Mouse (Mus musculus): ENCODE data around the gene Ftl1. TPM values are rescaled to one million over a fixed set of nuclear protein-coding genes. Genes with fewer than 3 reads are reported as not detected.
"Not testable (repeated sequence)": the region's sequence is repeated elsewhere in the genome, so short reads cannot be mapped to it uniquely, and the experiment has no call there.

Ftl1 gene
- polyA plus RNA-seq, 1 experiment = 2,413 TPM

DNA sequence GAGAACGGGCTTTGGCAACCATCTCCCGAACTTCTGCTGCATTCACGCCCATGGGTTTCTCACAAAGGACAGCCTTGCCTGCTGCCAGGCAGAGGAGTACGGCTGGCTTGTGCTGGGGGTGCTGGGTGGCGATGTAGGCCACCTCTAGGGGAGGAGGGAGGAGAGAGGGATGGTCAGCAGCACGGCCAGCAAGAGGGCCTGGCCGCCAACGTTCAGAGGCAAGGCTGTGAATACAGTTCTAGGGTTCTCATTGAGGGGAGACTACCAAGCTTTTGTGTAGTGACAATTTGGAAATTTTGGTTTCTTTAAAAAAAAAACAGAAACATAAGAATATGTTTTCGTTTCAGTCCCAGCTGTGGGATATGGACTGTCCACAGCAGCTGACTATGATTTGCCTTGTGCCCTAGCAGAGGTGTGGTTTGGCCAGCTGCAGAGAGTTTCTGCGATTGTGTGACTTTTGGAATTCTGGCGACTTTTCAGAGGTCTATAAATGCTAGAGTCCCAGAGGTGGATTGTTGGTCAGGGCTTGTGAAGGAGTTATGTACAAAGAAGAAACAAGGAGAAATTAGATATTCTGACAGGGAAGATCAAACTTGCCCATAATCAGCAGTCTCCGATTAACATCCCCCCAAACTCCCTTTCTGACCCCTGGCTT is 27.2 kb upstream of the Ftl1 start, which contains the start of gene Gm45808:
Gm45808 (minus strand) TSS at position 51 of the 655 bp plus-strand sequence.
- no peak within 1 kb of the TSS for H3ac ChIP-seq (ENCODE audit: control insufficient read depth, insufficient read length)
- H3K36me3 ChIP-seq (ENCODE audit: control insufficient read depth, insufficient read depth) = no peaks in the 10 kb centered on the region
- TF ChIP-seq TCF3 (IDR thresholded peaks at IDR 0.05; ENCODE audit: insufficient read length, low read depth) (no peak), TCF12 (IDR thresholded peaks at IDR 0.05; ENCODE audit: insufficient read depth, poor library complexity, severe bottlenecking) (no peak), POLR2AphosphoS2 (IDR thresholded peaks at IDR 0.05; ENCODE audit: insufficient read length, low read depth) (no peak), REST (IDR thresholded peaks at IDR 0.05; ENCODE audit: insufficient read depth, insufficient read length) (no peak), MYOD1 (IDR thresholded peaks at IDR 0.05; ENCODE audit: control insufficient read depth in 1 of 3, insufficient read length in 2 of 3, low read depth in 2 of 3) (no peak), POLR2A (IDR thresholded peaks at IDR 0.05; ENCODE audit: insufficient read length, low read depth) (no peak), SRF (IDR thresholded peaks at IDR 0.05; ENCODE audit: control insufficient read depth, insufficient read length, low read depth) (no peak), MYOG (IDR thresholded peaks at IDR 0.05; ENCODE audit: control insufficient read depth in 1 of 3, insufficient read depth in 1 of 3, insufficient read length in 2 of 3, low read depth in 2 of 3) (no peak), CEBPB (IDR thresholded peaks at IDR 0.05; ENCODE audit: insufficient read depth, poor library complexity, severe bottlenecking) (no peak), USF1 (IDR thresholded peaks at IDR 0.05; ENCODE audit: low read depth) (no peak), MAX (IDR thresholded peaks at IDR 0.05; ENCODE audit: low read depth) (no peak), E2F4 (IDR thresholded peaks at IDR 0.05; ENCODE audit: insufficient read depth) (no peak)
- no peaks in the 10 kb centered on the region for H3K79me2 ChIP-seq (ENCODE audit: control insufficient read depth, insufficient read depth)
- H3K4me2 ChIP-seq (ENCODE audit: low read depth) = no peak within 1 kb of the TSS
- H3K27me3 ChIP-seq (ENCODE audit: control insufficient read depth, insufficient read depth, insufficient read length) = no peaks in the 10 kb centered on the region
- no peak within 1 kb of the TSS for H3K4me3 ChIP-seq

DNA sequence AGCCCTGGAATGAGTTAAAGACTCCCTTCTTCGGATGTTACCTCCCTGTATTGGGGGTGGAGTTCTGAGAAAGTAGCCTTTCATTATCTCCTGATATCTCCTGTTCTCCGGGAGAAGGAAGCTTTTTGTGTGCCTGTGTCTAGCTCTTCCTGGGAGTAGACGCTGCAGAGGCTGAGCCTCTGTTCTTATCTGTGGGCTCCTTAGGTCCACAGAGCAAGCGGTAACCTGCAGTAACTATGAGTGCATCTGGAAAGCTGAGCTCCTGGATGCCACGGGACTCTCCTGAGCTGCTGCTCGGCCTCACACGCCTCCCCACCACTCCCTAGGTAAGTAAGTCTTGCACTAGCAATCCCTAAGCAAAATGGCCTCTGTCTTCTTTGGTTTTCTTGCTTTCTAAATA is 26.5 kb upstream of the Ftl1 start:
- Histone ChIP-seq H3ac (ENCODE audit: control insufficient read depth, insufficient read length) (no peak overlapping the region), H3K27me3 (ENCODE audit: control insufficient read depth, insufficient read depth, insufficient read length) (no peaks in the 10 kb centered on the region), H3K79me2 (ENCODE audit: control insufficient read depth, insufficient read depth) (no peaks in the 10 kb centered on the region), H3K4me3 (no peak overlapping the region), H3K4me2 (ENCODE audit: low read depth) (no peak overlapping the region), H3K36me3 (ENCODE audit: control insufficient read depth, insufficient read depth) (no peaks in the 10 kb centered on the region)
- TF ChIP-seq E2F4 (IDR thresholded peaks at IDR 0.05; ENCODE audit: insufficient read depth) = no peak
- TF ChIP-seq POLR2A (IDR thresholded peaks at IDR 0.05; ENCODE audit: insufficient read length, low read depth) = no peak
- no peak for TF ChIP-seq REST (IDR thresholded peaks at IDR 0.05; ENCODE audit: insufficient read depth, insufficient read length)
- no peak for TF ChIP-seq POLR2AphosphoS2 (IDR thresholded peaks at IDR 0.05; ENCODE audit: insufficient read length, low read depth)
- TF ChIP-seq CEBPB (IDR thresholded peaks at IDR 0.05; ENCODE audit: insufficient read depth, poor library complexity, severe bottlenecking) = no peak
- no peak for TF ChIP-seq MYOD1 (IDR thresholded peaks at IDR 0.05; ENCODE audit: control insufficient read depth in 1 of 3, insufficient read length in 2 of 3, low read depth in 2 of 3)
- TF ChIP-seq USF1 (IDR thresholded peaks at IDR 0.05; ENCODE audit: low read depth) = no peak
- no peak for TF ChIP-seq SRF (IDR thresholded peaks at IDR 0.05; ENCODE audit: control insufficient read depth, insufficient read length, low read depth)
- TF ChIP-seq TCF3 (IDR thresholded peaks at IDR 0.05; ENCODE audit: insufficient read length, low read depth) = no peak
- no peak for TF ChIP-seq TCF12 (IDR thresholded peaks at IDR 0.05; ENCODE audit: insufficient read depth, poor library complexity, severe bottlenecking)
- TF ChIP-seq MAX (IDR thresholded peaks at IDR 0.05; ENCODE audit: low read depth) = no peak
- no peak for TF ChIP-seq MYOG (IDR thresholded peaks at IDR 0.05; ENCODE audit: control insufficient read depth in 1 of 3, insufficient read depth in 1 of 3, insufficient read length in 2 of 3, low read depth in 2 of 3)

- H3K27me3 ChIP-seq (ENCODE audit: control insufficient read depth, insufficient read depth, insufficient read length); H3K4me3 ChIP-seq; H3ac ChIP-seq (ENCODE audit: control insufficient read depth, insufficient read length); H3K79me2 ChIP-seq (ENCODE audit: control insufficient read depth, insufficient read depth); H3K36me3 ChIP-seq (ENCODE audit: control insufficient read depth, insufficient read depth); H3K4me2 ChIP-seq (ENCODE audit: low read depth): not testable (repeated sequence)
Measured at GRCm38 (mm10) chr7:45484985-45485384, 25.3 kb upstream of the Ftl1 start.

DNA sequence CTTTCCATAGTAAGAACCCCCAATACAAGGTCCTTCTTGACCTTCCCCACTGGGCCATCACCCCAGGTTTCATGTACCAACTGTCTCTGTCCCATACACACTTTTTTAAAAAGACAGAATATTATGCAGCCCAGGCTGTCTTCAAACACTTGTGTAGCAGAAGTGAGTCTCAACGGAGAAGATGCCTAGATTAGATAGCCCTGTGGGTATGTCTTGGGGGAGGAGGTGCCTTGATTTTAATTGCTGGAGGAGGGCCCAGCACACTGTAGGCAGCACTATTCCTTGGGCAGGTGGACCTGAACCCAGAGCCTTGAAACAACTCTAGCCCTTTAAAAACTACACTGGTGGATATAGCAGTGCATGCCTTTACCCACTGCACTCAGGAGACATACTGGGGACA is 22.5 kb upstream of the Ftl1 start:
- H3K4me3 ChIP-seq = no peak overlapping the region
- no peak overlapping the region for H3K4me2 ChIP-seq (ENCODE audit: low read depth)
- no peaks in the 10 kb centered on the region for H3K79me2 ChIP-seq (ENCODE audit: control insufficient read depth, insufficient read depth)
- no peaks in the 10 kb centered on the region for H3K27me3 ChIP-seq (ENCODE audit: control insufficient read depth, insufficient read depth, insufficient read length)
- TF ChIP-seq TCF3 (IDR thresholded peaks at IDR 0.05; ENCODE audit: insufficient read length, low read depth) = no peak
- TF ChIP-seq POLR2AphosphoS2 (IDR thresholded peaks at IDR 0.05; ENCODE audit: insufficient read length, low read depth) = no peak
- TF ChIP-seq REST (IDR thresholded peaks at IDR 0.05; ENCODE audit: insufficient read depth, insufficient read length) = no peak
- no peak for TF ChIP-seq POLR2A (IDR thresholded peaks at IDR 0.05; ENCODE audit: insufficient read length, low read depth)
- no peaks in the 10 kb centered on the region for H3K36me3 ChIP-seq (ENCODE audit: control insufficient read depth, insufficient read depth)
- H3ac ChIP-seq (ENCODE audit: control insufficient read depth, insufficient read length) = no peak overlapping the region

GRCm38 (mm10) chr7:45481374-45481927 is 21.8 kb upstream of the Ftl1 start, which contains the start of gene Tulp2:
Gene Tulp2 (plus strand): TSS chr7:45481877.
- no peaks in the 10 kb centered on the region for H3K36me3 ChIP-seq (ENCODE audit: control insufficient read depth, insufficient read depth)
- H3ac ChIP-seq (ENCODE audit: control insufficient read depth, insufficient read length) = no peak within 1 kb of the TSS
- H3K4me3 ChIP-seq = no peak within 1 kb of the TSS
- no peaks in the 10 kb centered on the region for H3K27me3 ChIP-seq (ENCODE audit: control insufficient read depth, insufficient read depth, insufficient read length)
- TF ChIP-seq TCF12 (IDR thresholded peaks at IDR 0.05; ENCODE audit: insufficient read depth, poor library complexity, severe bottlenecking) (no peak), SRF (IDR thresholded peaks at IDR 0.05; ENCODE audit: control insufficient read depth, insufficient read length, low read depth) (no peak), POLR2A (IDR thresholded peaks at IDR 0.05; ENCODE audit: insufficient read length, low read depth) (no peak), REST (IDR thresholded peaks at IDR 0.05; ENCODE audit: insufficient read depth, insufficient read length) (no peak), USF1 (IDR thresholded peaks at IDR 0.05; ENCODE audit: low read depth) (peak; percentile 36), MYOD1 (IDR thresholded peaks at IDR 0.05; ENCODE audit: control insufficient read depth in 1 of 3, insufficient read length in 2 of 3, low read depth in 2 of 3) (no peak), E2F4 (IDR thresholded peaks at IDR 0.05; ENCODE audit: insufficient read depth) (no peak)
- H3K4me2 ChIP-seq (ENCODE audit: low read depth) = no peak within 1 kb of the TSS
- H3K79me2 ChIP-seq (ENCODE audit: control insufficient read depth, insufficient read depth) = no peaks in the 10 kb centered on the region

GRCm38 (mm10) chr7:45480310-45480709 is 20.6 kb upstream of the Ftl1 start:
- H3K79me2 ChIP-seq (ENCODE audit: control insufficient read depth, insufficient read depth); H3K4me2 ChIP-seq (ENCODE audit: low read depth); H3ac ChIP-seq (ENCODE audit: control insufficient read depth, insufficient read length); H3K36me3 ChIP-seq (ENCODE audit: control insufficient read depth, insufficient read depth); H3K4me3 ChIP-seq; H3K27me3 ChIP-seq (ENCODE audit: control insufficient read depth, insufficient read depth, insufficient read length): not testable (repeated sequence)

Data from myocyte (in vitro differentiated cells).